Mouse (Mus musculus) R1 (cell line): Measurements from ENCODE around the gene Cemip2.

Experiments used
- DNase-seq: peaks from one replicate; pipeline ENCODE4 v3.0.0-alpha.2; 2018; ENCODE audit warnings: low read depth, low spot score

Cemip2 gene

DNA sequence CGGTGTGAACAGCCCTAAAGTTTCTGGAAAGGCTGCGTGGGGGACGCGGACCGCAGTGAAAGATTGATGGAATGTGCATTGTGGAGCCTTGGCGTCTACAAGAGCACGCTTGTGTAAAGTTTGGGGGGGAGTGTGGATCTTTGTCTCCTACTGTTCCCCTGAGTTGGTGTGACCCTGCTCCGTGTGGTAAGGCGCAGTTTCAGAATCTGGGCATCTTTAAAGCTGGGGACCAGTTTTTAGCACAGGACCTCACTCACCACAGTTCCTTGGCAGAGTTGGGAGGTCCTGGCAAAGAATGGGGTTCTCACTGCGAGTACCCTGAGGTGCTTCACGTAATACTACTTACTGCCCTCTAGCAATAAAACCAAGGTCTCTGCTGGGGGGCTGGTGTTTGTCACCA is 964 bp downstream of the Cemip2 start:
- peak; percentile 49 for DNase-seq

DNA sequence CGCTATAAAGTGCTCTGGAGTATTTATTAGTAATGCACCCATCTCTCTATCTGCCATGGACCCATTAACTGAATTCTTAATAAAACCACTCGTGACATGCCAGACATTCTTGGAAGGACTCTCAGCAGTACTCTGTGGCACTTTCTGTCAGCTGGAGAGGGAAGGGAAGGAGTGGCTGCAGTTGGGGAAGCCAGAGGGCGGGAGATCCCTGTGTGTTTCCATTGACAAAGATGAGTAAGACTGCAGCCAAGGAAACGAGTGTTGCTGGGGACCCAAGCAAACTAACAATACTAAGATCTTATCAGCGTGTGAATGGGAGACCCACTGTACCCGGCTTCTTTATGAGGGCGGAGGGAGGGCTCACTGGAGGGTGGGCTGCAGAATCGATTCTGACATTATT is 2.5 kb downstream of the Cemip2 start:
- DNase-seq, result no peak

DNA sequence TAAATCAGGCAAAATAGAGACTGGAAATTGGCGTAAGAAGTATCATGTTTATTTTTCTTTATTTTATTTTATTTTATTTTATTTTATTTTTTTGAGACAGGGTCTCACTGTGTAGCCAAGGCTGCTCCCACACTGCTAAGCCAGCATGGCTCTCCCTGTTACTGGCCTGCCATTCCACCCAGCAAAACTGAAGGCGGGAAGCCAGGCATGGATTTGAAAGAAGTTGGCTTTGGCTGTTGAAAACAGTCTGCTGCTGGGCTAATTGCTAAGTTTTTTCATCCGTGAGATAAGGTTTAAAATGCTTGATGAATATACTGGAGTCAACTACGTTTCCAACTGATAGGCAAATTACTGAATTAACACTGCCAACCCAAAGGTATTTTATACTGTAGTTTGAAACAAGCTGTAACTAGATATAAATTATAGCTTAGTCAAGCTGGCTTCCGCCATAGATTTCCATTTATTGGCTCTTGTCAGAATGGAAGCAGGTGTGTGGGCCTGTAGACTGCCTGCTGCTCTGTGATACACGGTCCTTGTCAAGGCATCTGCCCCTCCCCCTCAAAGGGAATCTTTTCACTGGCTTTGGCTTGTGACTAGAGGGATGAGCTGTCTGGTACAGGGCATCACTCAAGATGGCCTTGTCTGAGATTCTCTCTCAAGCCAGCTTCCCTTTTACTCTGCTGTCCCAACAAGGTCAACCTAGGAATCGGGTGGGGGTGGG is 3.1 kb downstream of the Cemip2 start:
- peak; percentile 68 for DNase-seq

GRCm38 (mm10) chr19:21781787-21782432 is 3.8 kb downstream of the Cemip2 start:
- no peak for DNase-seq

DNA sequence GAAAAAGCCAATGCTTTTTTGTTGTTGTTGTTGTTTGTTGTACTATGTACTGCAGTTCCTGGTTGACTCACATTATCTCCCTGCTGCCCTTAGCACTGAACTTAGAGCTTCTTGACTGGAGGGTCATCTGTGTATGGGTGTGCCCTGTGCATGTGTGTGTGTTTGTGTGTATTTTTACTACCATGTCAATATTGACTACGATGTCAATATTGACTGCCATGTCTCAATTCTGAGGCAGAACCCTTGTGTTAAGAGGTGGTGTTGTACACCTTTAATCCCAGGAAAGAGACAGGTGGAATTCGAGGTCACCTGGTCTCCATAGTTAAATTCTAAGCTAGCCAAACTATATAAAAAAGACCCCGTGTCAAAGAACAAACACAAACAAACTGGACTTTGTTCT is 5.6 kb downstream of the Cemip2 start:
- no peak for DNase-seq

DNA sequence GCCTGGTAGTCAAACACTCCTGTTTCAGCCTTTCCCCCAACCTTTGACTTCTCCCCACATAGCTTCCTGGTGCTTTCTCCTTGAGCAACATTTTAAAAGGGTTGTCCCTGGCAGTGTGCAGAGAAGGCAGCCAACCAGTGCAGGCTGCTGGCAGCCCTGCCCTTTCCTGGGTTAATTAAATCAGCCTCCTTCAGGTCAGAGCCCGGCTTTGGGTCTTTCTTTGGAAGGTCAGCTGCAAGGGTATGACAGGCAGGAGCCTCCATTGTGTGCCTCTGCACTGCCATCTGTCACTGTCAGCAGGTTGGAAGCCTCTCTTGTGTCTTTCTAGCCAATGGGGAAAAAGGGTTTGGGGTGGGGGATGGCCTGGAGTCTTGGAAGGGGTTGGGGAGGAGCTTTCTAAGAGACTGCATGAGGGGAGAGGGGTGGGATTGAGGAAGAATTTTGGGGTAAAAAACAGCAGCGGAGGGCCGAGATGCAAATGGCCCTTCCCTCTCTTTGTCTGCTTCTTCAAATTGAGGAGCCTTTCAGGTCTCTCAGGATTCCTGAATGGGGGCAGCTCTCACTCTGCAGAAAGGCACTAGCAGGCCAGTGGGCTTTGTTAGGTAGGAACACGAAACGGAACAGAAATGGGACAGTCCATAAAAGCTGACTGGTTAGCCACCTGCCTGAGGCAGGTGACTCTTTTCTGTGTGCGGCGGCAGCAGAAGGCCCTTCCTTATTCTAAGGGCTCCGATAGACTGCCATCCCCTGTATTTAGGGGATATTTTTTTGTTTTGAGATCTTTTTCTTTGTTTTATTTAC is 6.4 kb downstream of the Cemip2 start:
- DNase-seq, result peak; percentile 96

DNA sequence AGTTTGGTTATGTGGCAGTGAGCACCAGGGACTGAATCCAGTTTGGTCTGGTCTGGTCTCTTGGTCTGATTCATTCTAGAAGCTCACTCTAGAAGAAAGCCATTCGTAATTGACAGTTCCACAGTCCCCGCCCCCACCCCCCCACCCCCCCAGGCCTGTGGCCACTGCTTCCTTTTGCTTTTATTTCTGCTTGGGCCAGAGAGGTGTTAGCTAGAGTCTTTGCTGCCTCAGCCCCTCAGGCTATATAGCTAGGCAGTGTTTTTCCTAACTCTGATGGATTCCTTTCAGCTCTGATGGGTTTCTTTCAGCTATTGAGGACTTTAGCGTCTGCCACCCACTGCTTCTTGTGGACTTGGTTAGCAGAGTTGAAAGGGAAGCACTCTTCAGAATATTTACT is 7.0 kb downstream of the Cemip2 start:
- DNase-seq, result peak; percentile 49

DNA sequence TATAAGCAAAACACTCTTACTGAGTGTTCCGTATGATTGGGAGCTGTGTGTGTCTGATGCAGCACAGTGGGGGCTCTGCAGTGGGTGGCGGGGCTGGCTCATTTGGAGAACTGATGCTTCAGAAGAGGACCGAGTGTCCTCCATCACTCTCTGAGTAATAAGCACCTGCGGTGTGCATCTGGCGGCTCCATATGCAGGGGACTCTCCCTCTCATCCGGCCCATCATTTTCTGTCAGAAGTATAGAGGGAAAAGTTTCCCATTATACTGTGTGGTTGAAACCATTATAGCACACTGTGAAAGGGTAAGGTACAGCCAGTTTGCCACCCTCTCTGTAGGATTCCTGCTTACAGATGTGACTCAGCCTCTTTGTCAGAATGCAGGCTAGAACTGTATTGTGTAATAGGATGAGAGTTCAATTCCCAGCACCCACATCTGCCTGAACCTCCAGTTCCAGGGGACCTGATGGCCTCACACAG is 8.9 kb downstream of the Cemip2 start:
- no peak for DNase-seq

DNA sequence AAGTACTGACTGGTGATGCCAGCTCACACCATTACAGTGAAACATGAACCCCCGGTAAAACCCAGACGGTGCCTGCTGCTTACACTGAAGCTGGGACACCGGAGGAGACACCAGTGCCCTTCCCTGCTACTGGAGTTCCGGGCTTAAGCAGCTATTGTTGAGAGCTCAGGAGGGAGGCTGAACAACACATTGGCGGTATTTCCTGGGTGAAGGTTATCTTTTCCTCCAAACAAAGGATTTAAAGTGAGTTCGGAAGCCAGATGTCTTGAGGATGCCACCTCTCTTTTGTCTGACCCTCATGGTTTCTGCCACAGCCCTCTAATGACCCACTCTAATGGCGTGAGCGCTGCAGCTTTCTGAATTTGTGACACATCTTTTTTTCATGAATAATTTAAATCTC is 10.9 kb downstream of the Cemip2 start:
- DNase-seq, result peak; percentile 82

DNA sequence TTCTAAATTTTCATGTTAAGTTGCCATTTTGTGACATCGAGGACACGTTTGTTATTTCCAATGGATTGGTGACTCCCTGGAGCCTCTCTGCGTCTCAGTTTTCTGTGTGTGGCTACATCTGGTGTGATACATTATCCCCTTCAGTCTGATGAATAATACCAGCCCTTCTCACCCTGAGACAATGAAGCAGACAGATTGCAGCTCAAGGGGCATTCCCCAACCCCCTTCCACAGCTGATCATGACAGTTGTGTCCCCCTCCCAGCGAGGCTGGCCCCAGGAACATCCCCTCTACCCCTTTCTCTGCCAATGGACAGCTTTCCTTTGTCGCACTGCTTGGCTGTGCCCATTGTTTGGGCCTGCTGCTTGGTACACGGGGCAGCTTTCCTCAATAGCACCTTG is 11.5 kb downstream of the Cemip2 start:
- no peak for DNase-seq

GRCm38 (mm10) chr19:21791386-21791785 is 13.2 kb downstream of the Cemip2 start:
- DNase-seq, result peak; percentile 51

GRCm38 (mm10) chr19:21791826-21792225 is 13.7 kb downstream of the Cemip2 start:
- no peak for DNase-seq

DNA sequence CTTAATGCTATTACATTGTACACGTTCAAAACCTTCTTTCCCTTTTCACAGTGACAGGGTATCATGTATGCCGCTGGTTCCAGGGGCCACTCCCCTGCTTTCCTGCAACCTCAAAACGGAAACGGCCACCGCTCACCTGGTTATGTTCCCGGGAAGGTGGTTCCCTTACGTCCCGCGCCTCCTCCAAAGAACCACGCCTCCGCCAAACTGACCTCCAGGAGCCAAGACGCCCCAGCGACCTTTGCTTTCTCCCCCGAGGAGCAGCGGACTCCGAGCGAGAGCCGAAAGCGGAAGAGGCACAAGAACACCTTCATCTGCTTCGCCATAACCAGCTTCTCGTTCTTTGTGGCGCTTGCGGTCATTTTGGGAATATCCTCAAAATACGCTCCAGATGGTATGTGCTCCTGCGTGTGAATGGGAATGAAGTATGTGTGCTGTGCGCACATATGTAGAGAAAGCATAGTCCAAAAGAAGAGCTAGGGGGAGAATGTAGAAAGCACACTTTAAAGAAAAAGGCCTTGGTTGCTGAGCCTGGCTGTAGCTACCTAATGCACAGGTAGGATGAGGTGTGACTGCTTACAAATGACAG is 14.5 kb downstream of the Cemip2 start:
- peak; percentile 48 for DNase-seq

- DNase-seq, result no peak
Measured at GRCm38 (mm10) chr19:21794569-21794968, 16.4 kb downstream of the Cemip2 start.

DNA sequence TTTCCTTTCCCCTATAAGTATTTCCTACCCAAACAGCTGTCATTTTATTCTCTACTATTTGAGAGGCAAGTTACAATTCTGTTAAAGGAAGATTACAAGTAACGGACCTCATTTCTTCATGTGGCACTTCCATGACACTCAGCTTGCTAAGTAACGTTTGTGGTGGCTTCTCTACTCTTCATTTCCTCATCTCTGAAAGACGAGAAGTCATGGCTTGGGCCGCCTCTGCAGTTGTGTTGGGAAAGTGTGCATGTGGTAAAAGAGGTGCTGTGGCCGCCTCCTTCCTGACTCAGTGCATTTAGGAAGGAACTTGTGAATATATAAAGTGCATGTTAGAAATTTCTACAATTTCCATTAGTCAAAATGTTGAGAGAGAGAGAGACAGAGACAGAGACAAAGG is 18.2 kb downstream of the Cemip2 start:
- no peak for DNase-seq

GRCm38 (mm10) chr19:21798700-21799099 is 20.6 kb downstream of the Cemip2 start:
- no peak for DNase-seq

DNA sequence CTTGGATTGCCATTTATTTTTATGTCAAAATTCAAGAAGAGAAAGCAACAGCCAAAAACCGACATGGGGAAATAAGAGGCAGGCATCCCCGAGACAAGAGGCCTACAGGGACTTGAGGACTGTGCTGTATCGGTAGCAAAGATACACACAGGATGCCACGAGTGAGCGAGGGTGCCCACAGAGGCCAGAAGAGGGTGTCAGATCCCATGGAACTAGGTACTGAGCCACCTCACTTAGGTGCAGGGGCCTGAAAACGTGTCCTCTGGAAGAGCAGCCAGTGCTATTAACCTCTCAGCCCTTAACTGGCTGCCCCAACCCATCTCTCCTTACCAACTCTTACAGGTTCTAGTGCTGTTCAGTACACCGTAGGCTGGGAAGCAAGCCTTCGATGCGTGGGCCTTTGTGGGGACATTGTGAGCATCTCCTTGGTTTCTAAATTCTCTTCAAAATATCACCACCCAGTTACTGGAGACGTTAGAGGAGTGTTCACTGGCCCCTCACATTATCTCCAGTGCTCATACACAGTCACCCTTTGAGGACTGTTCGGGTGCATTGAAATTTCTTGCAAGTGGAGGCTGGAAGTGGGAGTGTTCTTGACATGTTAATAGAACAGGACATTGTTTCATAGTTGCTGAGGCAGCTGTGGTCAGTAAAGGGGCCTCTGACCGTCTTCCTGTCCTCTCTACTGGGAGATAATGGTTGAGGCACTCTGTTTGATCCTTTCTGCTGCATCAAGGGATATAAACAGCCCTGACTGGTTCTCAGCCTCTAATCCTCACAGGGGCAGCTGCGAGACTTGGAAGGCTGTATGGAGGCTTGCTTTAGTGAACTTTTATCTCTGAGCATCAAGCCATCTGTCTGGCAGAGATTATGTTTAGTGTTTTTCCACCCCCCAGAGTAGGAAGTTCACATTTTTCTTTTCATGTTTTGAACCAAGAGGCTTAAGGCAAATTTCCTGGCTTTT is 21.6 kb downstream of the Cemip2 start:
- DNase-seq, result no peak

- DNase-seq, result no peak
Measured at GRCm38 (mm10) chr19:21804488-21804887, 26.3 kb downstream of the Cemip2 start.

- no peak for DNase-seq
Measured at GRCm38 (mm10) chr19:21805305-21805704, 27.2 kb downstream of the Cemip2 start.

- DNase-seq, result no peak
Measured at GRCm38 (mm10) chr19:21810135-21810534, 32.0 kb downstream of the Cemip2 start.

GRCm38 (mm10) chr19:21813560-21813959 is 35.4 kb downstream of the Cemip2 start:
- no peak for DNase-seq
